Mouse (Mus musculus): ENCODE results near the gene Arhgap1. TPM values are rescaled to one million over a fixed set of nuclear protein-coding genes. Genes with fewer than 3 reads are reported as not detected.
"Not testable (repeated sequence)": the region's sequence is repeated elsewhere in the genome, so short reads cannot be mapped to it uniquely, and the experiment has no call there.

The Arhgap1 gene
- total RNA-seq (2021) = 10 to 100 TPM; 72.9 to 77.0 TPM

GRCm38 (mm10) chr2:91649553-91650359 lies at the start of gene Arhgap1, which contains the start of gene Zfp408:
Arhgap1 (plus strand) TSS chr2:91649860.
Zfp408 (minus strand) TSS chr2:91649791.
- peak; percentile 95 to 98 for DNase-seq (ENCODE audit: low spot score in 2 of 2)
- intact Hi-C loops (cut with DNase I) = no loop called here

DNA sequence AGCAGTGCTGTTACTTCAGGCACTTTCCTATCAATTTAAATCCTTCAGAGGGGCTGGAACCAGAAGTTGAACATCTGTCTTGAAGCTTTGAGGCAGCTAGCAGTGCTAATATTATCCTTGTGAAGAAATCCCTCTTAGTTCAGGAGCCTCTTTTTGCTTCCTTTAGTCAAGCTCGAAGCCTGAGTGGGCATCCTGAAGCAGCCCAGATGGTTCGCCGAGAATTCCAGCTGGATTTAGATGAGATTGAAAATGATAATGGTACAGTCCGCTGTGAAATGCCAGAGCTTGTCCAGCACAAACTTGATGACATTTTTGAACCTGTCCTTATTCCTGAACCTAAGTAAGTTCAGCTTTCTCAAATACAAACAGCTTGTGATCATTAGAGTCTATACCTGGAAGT lies 49.2 kb upstream of the Arhgap1 start:
- intact Hi-C loops (cut with DNase I) = loop anchor here (5.0 kb wide), 1 partner anchor 33 kb away; no protein-coding TSS in a partner anchor
- peak; percentile 30 to 72 for DNase-seq (ENCODE audit: low spot score in 2 of 2)

GRCm38 (mm10) chr2:91602389-91602788 lies 47.3 kb upstream of the Arhgap1 start:
- intact Hi-C loops (cut with DNase I) = loop anchor here (5.0 kb wide), 1 partner anchor 35 kb away; no protein-coding TSS in a partner anchor
- no peak for DNase-seq (ENCODE audit: low spot score in 2 of 2)

- DNase-seq (ENCODE audit: low spot score in 2 of 2); intact Hi-C loops (cut with DNase I): not testable (repeated sequence)
Measured at GRCm38 (mm10) chr2:91609370-91609769, 40.3 kb upstream of the Arhgap1 start.

GRCm38 (mm10) chr2:91622356-91622755 lies 27.3 kb upstream of the Arhgap1 start:
- DNase-seq (ENCODE audit: low spot score in 2 of 2) = no peak
- intact Hi-C loops (cut with DNase I) = no loop called here

- intact Hi-C loops (cut with DNase I); DNase-seq (ENCODE audit: low spot score in 2 of 2): not testable (repeated sequence)
Measured at GRCm38 (mm10) chr2:91623366-91623765, 26.3 kb upstream of the Arhgap1 start.

DNA sequence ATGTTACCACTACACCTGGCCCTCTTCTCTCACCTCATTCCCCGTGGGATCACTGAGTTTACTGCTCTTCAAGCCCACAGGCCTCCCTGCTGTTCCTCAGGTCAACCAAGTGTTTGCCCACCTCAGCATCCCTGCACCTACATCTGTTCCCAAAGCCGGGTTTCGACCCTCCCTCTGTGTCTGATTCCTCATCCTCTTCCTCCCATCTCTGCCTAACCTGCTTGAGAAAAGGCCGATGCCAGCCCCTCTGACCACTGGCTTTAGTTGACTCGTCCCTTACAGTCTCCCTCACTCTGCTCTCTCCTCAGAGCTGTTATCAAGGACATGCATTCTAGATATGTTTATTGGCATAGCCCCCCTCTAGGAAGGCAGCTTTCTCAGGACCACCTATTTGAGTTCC lies 22.2 kb upstream of the Arhgap1 start:
- no peak for DNase-seq (ENCODE audit: low spot score in 2 of 2)
- intact Hi-C loops (cut with DNase I) = no loop called here

DNA sequence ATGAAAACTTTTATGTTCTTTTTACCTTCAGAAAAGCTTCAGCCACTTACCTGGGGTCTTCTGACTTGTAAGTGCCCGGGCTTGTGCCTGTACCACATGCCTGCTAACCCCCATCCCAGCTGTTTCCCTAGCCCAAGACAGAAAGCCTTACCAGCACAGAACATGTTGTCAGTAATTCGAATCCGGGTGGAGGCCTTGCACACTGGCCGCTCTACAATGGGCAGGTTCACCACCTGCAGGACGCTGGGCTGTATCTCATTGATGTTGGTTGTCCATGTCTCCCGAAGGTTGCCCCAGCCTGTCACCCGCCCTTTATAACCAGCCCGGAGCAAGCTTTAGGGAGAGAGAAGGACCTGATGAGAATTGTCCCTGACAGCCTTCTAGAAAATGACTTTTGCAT lies 21.5 kb upstream of the Arhgap1 start:
- DNase-seq (ENCODE audit: low spot score in 2 of 2) = no peak
- intact Hi-C loops (cut with DNase I) = no loop called here

DNA sequence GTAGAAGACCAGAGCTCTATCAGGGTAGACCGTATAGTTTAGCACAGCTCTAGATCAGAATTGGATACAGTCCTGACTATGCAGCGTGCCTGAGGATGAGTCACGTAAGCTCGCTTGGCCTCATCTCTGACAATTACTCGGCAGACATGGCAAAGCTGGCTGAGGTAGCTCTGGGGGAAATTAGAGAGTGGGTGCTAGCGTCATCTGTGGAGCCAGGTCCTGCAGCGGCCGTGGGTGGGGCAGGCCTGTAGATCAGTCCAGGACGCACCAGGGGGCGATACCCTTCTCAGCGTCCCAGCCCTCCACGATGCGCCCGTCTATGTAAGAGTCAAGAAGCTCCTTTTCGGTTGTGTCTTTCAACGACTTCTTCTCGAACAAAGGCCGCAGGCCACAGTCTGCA lies 20.0 kb upstream of the Arhgap1 start:
- intact Hi-C loops (cut with DNase I) = no loop called here

GRCm38 (mm10) chr2:91630384-91630783 lies 19.3 kb upstream of the Arhgap1 start:
- intact Hi-C loops (cut with DNase I) = no loop called here
- no peak for DNase-seq (ENCODE audit: low spot score in 2 of 2)

More for the DNA sequence above, 20.0 kb upstream of the Arhgap1 start:
- peak in 1 of 2 experiments; percentile 81 for DNase-seq (ENCODE audit: low spot score in 2 of 2)

GRCm38 (mm10) chr2:91631826-91632225 lies 17.8 kb upstream of the Arhgap1 start:
- intact Hi-C loops (cut with DNase I) = no loop called here
- DNase-seq (ENCODE audit: low spot score in 2 of 2) = no peak

GRCm38 (mm10) chr2:91632316-91632715 lies 17.3 kb upstream of the Arhgap1 start:
- intact Hi-C loops (cut with DNase I) = no loop called here
- DNase-seq (ENCODE audit: low spot score in 2 of 2) = no peak

DNA sequence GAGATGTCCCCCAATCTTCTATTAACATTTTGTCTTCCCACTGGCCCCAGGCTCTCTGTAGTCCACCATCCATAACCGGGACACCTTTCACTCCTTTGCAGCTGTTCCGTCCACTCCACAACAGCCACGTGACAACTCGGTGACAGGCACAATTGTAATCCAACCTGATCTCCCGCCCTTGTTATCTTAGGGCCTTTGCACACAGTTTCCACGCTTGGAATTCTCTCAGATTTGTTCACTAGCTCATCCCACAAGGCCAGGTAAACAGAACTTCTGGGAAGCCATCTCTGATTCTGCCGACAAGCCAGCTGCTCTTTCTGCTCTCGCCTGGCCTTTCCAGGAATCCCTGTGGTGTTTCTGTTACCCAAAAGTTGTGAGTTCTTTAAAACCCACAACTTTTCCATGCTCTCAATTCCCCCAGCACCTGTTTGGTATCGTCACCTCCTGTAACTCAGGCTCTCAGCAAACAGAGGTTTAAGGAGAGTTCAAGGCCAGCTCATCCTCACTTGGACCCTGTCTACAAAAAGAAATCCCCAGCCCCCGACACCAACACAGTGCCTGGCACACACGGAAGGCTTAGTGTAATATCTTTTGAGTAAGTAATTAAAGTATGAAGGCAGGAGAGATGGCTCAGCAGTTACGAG lies 16.2 kb upstream of the Arhgap1 start:
- no peak for DNase-seq (ENCODE audit: low spot score in 2 of 2)
- intact Hi-C loops (cut with DNase I) = no loop called here

DNA sequence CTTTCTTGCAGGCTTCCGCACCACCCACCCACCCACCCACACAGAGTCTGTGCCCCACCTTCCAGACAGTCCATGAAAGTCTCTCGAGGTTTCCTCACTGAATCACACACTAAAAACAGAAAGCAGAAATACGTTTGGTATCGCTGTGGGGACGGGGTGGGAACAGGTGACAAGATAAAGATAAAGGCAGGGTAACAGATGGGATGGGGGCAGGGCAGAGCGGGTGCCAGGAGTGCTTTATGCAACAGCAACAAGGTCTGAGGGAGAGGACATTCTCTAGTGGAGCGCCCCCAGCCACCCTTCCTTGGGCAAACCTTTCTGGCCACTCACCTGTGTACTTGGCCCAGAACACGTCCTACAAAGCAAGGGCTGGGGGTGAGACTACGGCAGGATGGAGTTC lies 14.8 kb upstream of the Arhgap1 start:
- peak in 1 of 2 experiments; percentile 57 for DNase-seq (ENCODE audit: low spot score in 2 of 2)
- intact Hi-C loops (cut with DNase I) = no loop called here

- DNase-seq (ENCODE audit: low spot score in 2 of 2) = no peak
- intact Hi-C loops (cut with DNase I) = no loop called here
Measured at GRCm38 (mm10) chr2:91635486-91635885, 14.2 kb upstream of the Arhgap1 start.

- DNase-seq (ENCODE audit: low spot score in 2 of 2) = no peak
- intact Hi-C loops (cut with DNase I) = no loop called here
Measured at GRCm38 (mm10) chr2:91636229-91636628, 13.4 kb upstream of the Arhgap1 start, which contains the start of gene F2. F2 (minus strand) TSS chr2:91636414.

DNA sequence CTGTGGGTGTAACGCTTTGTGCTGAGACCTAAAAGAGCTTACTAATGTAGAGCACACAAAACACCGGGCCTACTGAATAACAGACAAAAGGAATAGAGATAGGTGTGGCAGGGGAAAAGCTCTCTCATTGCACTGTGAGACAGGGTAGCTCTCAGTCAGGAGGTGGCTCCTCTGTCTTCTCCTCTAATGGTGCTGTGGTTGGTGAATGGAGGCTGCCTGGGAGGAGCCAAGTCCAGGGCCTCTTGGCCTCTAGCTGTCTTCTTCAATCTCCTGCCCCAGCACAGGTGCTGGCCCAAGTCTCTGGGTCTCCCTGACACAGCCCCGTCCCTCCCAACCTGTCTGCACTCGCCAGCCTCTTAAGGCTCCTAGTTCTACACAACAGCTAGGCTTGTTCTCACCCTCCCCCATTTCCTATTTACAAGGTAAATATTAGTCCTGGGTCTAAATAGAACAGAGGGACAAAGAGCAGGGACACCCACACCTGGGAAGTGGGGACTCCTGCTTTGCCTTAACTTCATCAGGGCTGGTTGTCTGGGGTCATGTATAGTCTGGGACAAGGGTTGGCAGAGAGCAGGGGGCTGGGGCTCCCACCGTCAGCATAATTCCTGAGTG lies 12.8 kb upstream of the Arhgap1 start:
- intact Hi-C loops (cut with DNase I) = no loop called here
- DNase-seq (ENCODE audit: low spot score in 2 of 2) = no peak

- intact Hi-C loops (cut with DNase I) = no loop called here
- no peak for DNase-seq (ENCODE audit: low spot score in 2 of 2)
Measured at GRCm38 (mm10) chr2:91638931-91639330, 10.7 kb upstream of the Arhgap1 start.

GRCm38 (mm10) chr2:91642825-91643415 lies 6.7 kb upstream of the Arhgap1 start:
- intact Hi-C loops (cut with DNase I) = no loop called here
- no peak for DNase-seq (ENCODE audit: low spot score in 2 of 2)

- intact Hi-C loops (cut with DNase I) = no loop called here
- DNase-seq (ENCODE audit: low spot score in 2 of 2) = no peak
Measured at GRCm38 (mm10) chr2:91644021-91644420, 5.6 kb upstream of the Arhgap1 start.

Data from left cerebral cortex, postnatal 25 days (tissue).